Mouse (Mus musculus) right cerebral cortex, postnatal 36 days (tissue): Measurements from ENCODE around the gene Cers6.
A peak's percentile ranks its signal among the peaks of the same experiment; 100 is the strongest.

Experiments
- DNase-seq, 2 experiments: peaks; one replicate each; pipeline ENCODE4 v3.0.0; 2022; ENCODE audit warnings: low spot score in 2 of 2, mixed read lengths in 1 of 2

The Cers6 gene

GRCm38 (mm10) chr2:68879071-68879651, 17.9 kb downstream of the Cers6 start:
- no peak for DNase-seq

- DNase-seq, result peak; percentile 64 to 86
Observed at GRCm38 (mm10) chr2:68884573-68884972, 23.3 kb downstream of the Cers6 start.

GRCm38 (mm10) chr2:68885206-68885605, 24.0 kb downstream of the Cers6 start:
- DNase-seq, result no peak

GRCm38 (mm10) chr2:68885766-68886496, 24.7 kb downstream of the Cers6 start:
- no peak for DNase-seq

GRCm38 (mm10) chr2:68886661-68887060, 25.4 kb downstream of the Cers6 start:
- DNase-seq, result no peak

- DNase-seq, result no peak
Observed at GRCm38 (mm10) chr2:68888094-68888705, 27.0 kb downstream of the Cers6 start.

GRCm38 (mm10) chr2:68889661-68890170, 28.5 kb downstream of the Cers6 start:
- no peak for DNase-seq

- DNase-seq, result no peak
Observed at GRCm38 (mm10) chr2:68892476-68892875, 31.2 kb downstream of the Cers6 start.

GRCm38 (mm10) chr2:68895044-68895764, 34.0 kb downstream of the Cers6 start:
- DNase-seq, result no peak

GRCm38 (mm10) chr2:68896196-68896595, 35.0 kb downstream of the Cers6 start:
- peak; percentile 41 to 73 for DNase-seq

- DNase-seq, result no peak
Observed at GRCm38 (mm10) chr2:68899770-68900521, 38.7 kb downstream of the Cers6 start.

GRCm38 (mm10) chr2:68900640-68901378, 39.6 kb downstream of the Cers6 start:
- no peak for DNase-seq

GRCm38 (mm10) chr2:68901708-68902107, 40.5 kb downstream of the Cers6 start:
- no peak for DNase-seq

GRCm38 (mm10) chr2:68902546-68902945, 41.3 kb downstream of the Cers6 start:
- no peak for DNase-seq

- no peak for DNase-seq
Observed at GRCm38 (mm10) chr2:68906921-68907320, 45.7 kb downstream of the Cers6 start.

- DNase-seq, result peak in 1 of 2 experiments; percentile 50
Observed at GRCm38 (mm10) chr2:68907721-68908463, 46.7 kb downstream of the Cers6 start.

GRCm38 (mm10) chr2:68910727-68911126, 49.5 kb downstream of the Cers6 start:
- no peak for DNase-seq

- peak in 1 of 2 experiments; percentile 34 for DNase-seq
Observed at GRCm38 (mm10) chr2:68911587-68912483, 50.6 kb downstream of the Cers6 start.

- no peak for DNase-seq
Observed at GRCm38 (mm10) chr2:68915742-68916141, 54.5 kb downstream of the Cers6 start.
